Mouse (Mus musculus): ENCODE results near the gene Ncbp2. TPM values are rescaled to one million over a fixed set of nuclear protein-coding genes. Genes with fewer than 3 reads are reported as not detected.
A peak's percentile ranks its signal among the peaks of the same experiment; 100 is the strongest.

The Ncbp2 gene
- polyA plus RNA-seq, 1 experiment = 5.9 TPM

GRCm38 (mm10) chr16:32002509-32003477 is 54.5 kb downstream of the Ncbp2 start, which contains the start of gene Senp5:
Gene Senp5, minus strand, starts transcription at chr16:32003287.
- Histone ChIP-seq H3K36me3 (ENCODE audit: control insufficient read depth, insufficient read depth, low read length) (no peaks in the 10 kb centered on the region; the same call in 1 of the 2 replicates), H3K4me3 (ENCODE audit: extremely low read depth, insufficient read depth, insufficient read length) (peak within 1 kb of the TSS; percentile 82), H3K4me1 (ENCODE audit: control insufficient read depth, insufficient read depth, insufficient read length) (peaks cover 4% of the 10 kb centered on the region; the same call in 1 of the 2 replicates), H3K27ac (ENCODE audit: insufficient read depth, low read length) (peak within 1 kb of the TSS; percentile 55; the same call in 1 of the 2 replicates), H3K27me3 (ENCODE audit: control insufficient read depth, insufficient read depth, low read length) (no peaks in the 10 kb centered on the region)
- WGBS = under 1% methylated on average over 66 of the region's 66 CpGs
- TF ChIP-seq CTCF (IDR thresholded peaks at IDR 0.05; ENCODE audit: extremely low read depth, insufficient read depth, insufficient read length, insufficient replicate concordance) (no peak), POLR2A (IDR thresholded peaks at IDR 0.05; ENCODE audit: low read depth, low read length) (peak; percentile 58)
- DNase-seq (ENCODE audit: low read depth in 1 of 2, low spot score in 2 of 2) = peak; percentile 81 to 91

GRCm38 (mm10) chr16:32004731-32005130 is 56.4 kb downstream of the Ncbp2 start:
- TF ChIP-seq CTCF (IDR thresholded peaks at IDR 0.05; ENCODE audit: extremely low read depth, insufficient read depth, insufficient read length, insufficient replicate concordance) = no peak
- TF ChIP-seq POLR2A (IDR thresholded peaks at IDR 0.05; ENCODE audit: low read depth, low read length) = no peak
- Histone ChIP-seq H3K4me3 (ENCODE audit: extremely low read depth, insufficient read depth, insufficient read length) (no peak overlapping the region), H3K4me1 (ENCODE audit: control insufficient read depth, insufficient read depth, insufficient read length) (peaks cover 4% of the 10 kb centered on the region; the same call in 1 of the 2 replicates), H3K36me3 (ENCODE audit: control insufficient read depth, insufficient read depth, low read length) (no peaks in the 10 kb centered on the region), H3K27ac (ENCODE audit: insufficient read depth, low read length) (no peak overlapping the region), H3K27me3 (ENCODE audit: control insufficient read depth, insufficient read depth, low read length) (no peaks in the 10 kb centered on the region)
- 96% methylated on average over 3 of the region's 3 CpGs for WGBS
- DNase-seq (ENCODE audit: low read depth in 1 of 2, low spot score in 2 of 2) = no peak

- Histone ChIP-seq H3K27ac (ENCODE audit: insufficient read depth, low read length) (no peak overlapping the region), H3K36me3 (ENCODE audit: control insufficient read depth, insufficient read depth, low read length) (no peaks in the 10 kb centered on the region), H3K27me3 (ENCODE audit: control insufficient read depth, insufficient read depth, low read length) (no peaks in the 10 kb centered on the region), H3K4me1 (ENCODE audit: control insufficient read depth, insufficient read depth, insufficient read length) (no peaks in the 10 kb centered on the region), H3K4me3 (ENCODE audit: extremely low read depth, insufficient read depth, insufficient read length) (no peak overlapping the region)
- TF ChIP-seq CTCF (IDR thresholded peaks at IDR 0.05; ENCODE audit: extremely low read depth, insufficient read depth, insufficient read length, insufficient replicate concordance) (no peak), POLR2A (IDR thresholded peaks at IDR 0.05; ENCODE audit: low read depth, low read length) (no peak)
- no peak for DNase-seq (ENCODE audit: low read depth in 1 of 2, low spot score in 2 of 2)
- 84% methylated on average over 10 of the region's 10 CpGs for whole genome bisulfite sequencing
These were observed 60.4 kb downstream of the Ncbp2 start for GRCm38 (mm10) chr16:32008529-32009293.

- Histone ChIP-seq H3K27me3 (ENCODE audit: control insufficient read depth, insufficient read depth, low read length) (no peaks in the 10 kb centered on the region), H3K4me3 (ENCODE audit: extremely low read depth, insufficient read depth, insufficient read length) (no peak overlapping the region), H3K27ac (ENCODE audit: insufficient read depth, low read length) (no peak overlapping the region), H3K36me3 (ENCODE audit: control insufficient read depth, insufficient read depth, low read length) (peaks cover 1% of the 10 kb centered on the region; the same call in 1 of the 2 replicates), H3K4me1 (ENCODE audit: control insufficient read depth, insufficient read depth, insufficient read length) (no peaks in the 10 kb centered on the region)
- DNase-seq (ENCODE audit: low read depth in 1 of 2, low spot score in 2 of 2) = no peak
- 45% methylated on average over 5 of the region's 5 CpGs for WGBS
- TF ChIP-seq CTCF (IDR thresholded peaks at IDR 0.05; ENCODE audit: extremely low read depth, insufficient read depth, insufficient read length, insufficient replicate concordance) = no peak
These were observed 61.6 kb downstream of the Ncbp2 start for GRCm38 (mm10) chr16:32009913-32010312.

GRCm38 (mm10) chr16:32010330-32010729 is 62.0 kb downstream of the Ncbp2 start:
- Histone ChIP-seq H3K4me3 (ENCODE audit: extremely low read depth, insufficient read depth, insufficient read length) (no peak overlapping the region), H3K36me3 (ENCODE audit: control insufficient read depth, insufficient read depth, low read length) (peaks cover 1% of the 10 kb centered on the region; the same call in 1 of the 2 replicates), H3K27ac (ENCODE audit: insufficient read depth, low read length) (no peak overlapping the region), H3K27me3 (ENCODE audit: control insufficient read depth, insufficient read depth, low read length) (no peaks in the 10 kb centered on the region), H3K4me1 (ENCODE audit: control insufficient read depth, insufficient read depth, insufficient read length) (no peaks in the 10 kb centered on the region)
- TF ChIP-seq CTCF (IDR thresholded peaks at IDR 0.05; ENCODE audit: extremely low read depth, insufficient read depth, insufficient read length, insufficient replicate concordance) (no peak), POLR2A (IDR thresholded peaks at IDR 0.05; ENCODE audit: low read depth, low read length) (no peak)
- no peak for DNase-seq (ENCODE audit: low read depth in 1 of 2, low spot score in 2 of 2)
- 79% methylated on average over 4 of the region's 4 CpGs for WGBS

Other genes starting within 250 kb of the Ncbp2 start
- gene Meltf, start 69.7 kb upstream of the Ncbp2 start, polyA plus RNA-seq (2012; rRNA removed) = 0.07 and 0.09 TPM in 2 replicates
- 6.9 and 7.8 TPM in 2 replicates for gene Pigz, start 14.7 kb upstream of the Ncbp2 start, polyA plus RNA-seq (2012; rRNA removed)
- 37.6 and 68.9 TPM in 2 replicates for gene 0610012G03Rik, start within 50 bp of the Ncbp2 start, polyA plus RNA-seq (2012; rRNA removed)
- 2.6 and 3.0 TPM in 2 replicates for gene Senp5, start 54.8 kb downstream of the Ncbp2 start, polyA plus RNA-seq (2012; rRNA removed)
- 16.8 and 18.8 TPM in 2 replicates for gene Pak2, start 130.8 kb downstream of the Ncbp2 start, polyA plus RNA-seq (2012; rRNA removed)
- 18.1 and 22.7 TPM in 2 replicates for gene Pigx, start 151.2 kb downstream of the Ncbp2 start, polyA plus RNA-seq (2012; rRNA removed)
- gene Cep19, start 151.3 kb downstream of the Ncbp2 start, polyA plus RNA-seq (2012; rRNA removed) = 4.2 and 4.7 TPM in 2 replicates
- 105 and 133 TPM in 2 replicates for gene Nrros, start 217.1 kb downstream of the Ncbp2 start, polyA plus RNA-seq (2012; rRNA removed)
- gene Bex6, start 231.3 kb downstream of the Ncbp2 start, polyA plus RNA-seq (2012; rRNA removed) = 0.85 and 1.5 TPM in 2 replicates